Mouse (Mus musculus): ENCODE measurements around the gene Dolpp1.

- TF ChIP-seq CHD2 (IDR thresholded peaks at IDR 0.05; ENCODE audit: low read depth, low read length): no peak
- no peak for TF ChIP-seq HCFC1 (IDR thresholded peaks at IDR 0.05; ENCODE audit: borderline replicate concordance, insufficient read depth, low read length)
These were observed 51.2 kb downstream of the Dolpp1 start for GRCm38 (mm10) chr2:30443281-30443680.
